Mouse (Mus musculus) hindbrain, embryonic 10.5 days (tissue): ENCODE measurements at regions not wholly inside any gene's neighbourhood (a gene's known extent, or its start where the extent isn't known, plus 50 kb on each side); places are given as distances from the start of the nearest gene placed in this dataset.

Source experiments
- DNase-seq: peaks from one replicate; pipeline ENCODE4 v3.0.0-alpha.2; 2017; ENCODE audit warnings: low spot score
- H3K27ac ChIP-seq: fragments of 300-500 bp; sonication (generic); 2 replicates; pipeline ENCODE4 v1.5.1; 2016; ENCODE audit warnings: mild to moderate bottlenecking, moderate library complexity
- H3K27me3 ChIP-seq: fragments of 300-500 bp; sonication (generic); 2 replicates; pipeline ENCODE4 v1.6.1; 2016; ENCODE audit warnings: mild to moderate bottlenecking; ENCODE audit not compliant: poor library complexity, insufficient read depth, severe bottlenecking
- H3K36me3 ChIP-seq: fragments of 300-500 bp; sonication (generic); 2 replicates; pipeline ENCODE4 v1.6.1; 2016; ENCODE audit warnings: mild to moderate bottlenecking, moderate library complexity
- H3K4me1 ChIP-seq: fragments of 300-500 bp; sonication (generic); replicated peaks from 2 replicates; pipeline ENCODE4 v1.6.1; 2016; ENCODE audit warnings: mild to moderate bottlenecking
- H3K4me3 ChIP-seq: fragments of 300-500 bp; sonication (generic); 2 replicates; pipeline ENCODE4 v1.5.1; 2016; ENCODE audit warnings: mild to moderate bottlenecking, moderate library complexity
- H3K9me3 ChIP-seq: fragments of 300-500 bp; sonication (generic); 2 replicates; pipeline ENCODE4 v1.6.1; 2016; ENCODE audit warnings: mild to moderate bottlenecking, moderate library complexity
- WGBS: fragments of 180-500 bp; shearing (Covaris S2); methylation state at CpG from one replicate; pipeline ENCODE4 v1.1.7; 2016; 5-methylcytosine and 5-hydroxymethylcytosine counted together

- no peak overlapping the region for H3K27ac ChIP-seq
- no peak for DNase-seq
- WGBS = 55% methylated on average over 1 of the region's 1 CpGs
- 0 out of 2 replicates have a peak, but pooled peaks cover 3% of the 10 kb centered on the region for H3K4me1 ChIP-seq
- no peaks in the 10 kb centered on the region for H3K27me3 ChIP-seq
- no peak overlapping the region for H3K4me3 ChIP-seq
- H3K9me3 ChIP-seq = no peaks in the 10 kb centered on the region
- H3K36me3 ChIP-seq = no peaks in the 10 kb centered on the region
Measured at GRCm38 (mm10) chr7:94504748-94505147, 1425.1 kb downstream of the Fam181b start.

DNA sequence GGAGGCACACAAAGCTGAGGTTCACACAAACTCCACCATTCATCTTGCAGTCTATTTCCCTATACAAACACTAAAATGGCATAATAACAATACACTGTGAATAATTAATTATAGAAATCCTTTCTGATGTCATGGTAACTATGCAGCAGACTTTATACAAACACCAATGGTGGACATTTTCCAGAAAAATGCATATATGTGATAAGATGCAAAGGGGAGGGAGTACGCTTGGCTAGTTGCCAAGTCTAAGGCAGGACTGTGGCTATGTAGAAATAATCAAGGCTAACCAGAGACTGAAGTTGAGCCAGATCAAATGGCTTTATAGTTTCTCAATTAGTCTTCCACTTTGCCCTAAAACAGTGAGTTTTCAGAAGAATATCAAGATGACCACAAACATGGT is 1437.3 kb downstream of the Fam181b start:
- H3K4me1 ChIP-seq = no peaks in the 10 kb centered on the region
- H3K27ac ChIP-seq = no peak overlapping the region
- H3K36me3 ChIP-seq = no peaks in the 10 kb centered on the region
- 90% methylated on average over 1 of the region's 1 CpGs for WGBS
- no peak for DNase-seq
- H3K4me3 ChIP-seq = no peak overlapping the region
- peaks cover 12% of the 10 kb centered on the region for H3K9me3 ChIP-seq
- H3K27me3 ChIP-seq = no peaks in the 10 kb centered on the region

DNA sequence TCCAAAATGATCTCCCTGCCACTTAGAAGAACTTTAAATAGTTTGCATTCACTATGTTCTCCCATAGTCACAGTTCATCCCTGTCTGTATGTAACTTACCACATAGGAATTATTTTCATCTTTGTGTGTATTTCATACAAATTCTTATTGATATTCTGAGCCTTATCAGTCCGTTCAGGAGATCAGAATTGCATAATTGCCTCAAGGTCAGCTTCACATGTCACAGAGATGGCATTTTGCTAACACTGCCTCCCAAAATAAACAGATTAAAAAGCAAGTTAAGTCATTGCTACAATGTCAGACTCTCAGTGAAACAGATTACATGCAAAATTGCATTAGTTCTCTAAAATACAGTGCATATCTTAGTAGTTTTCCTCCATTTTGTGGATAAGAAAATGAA is 1452.9 kb downstream of the Fam181b start:
- no peaks in the 10 kb centered on the region for H3K27me3 ChIP-seq
- 75% methylated on average over 1 of the region's 1 CpGs for WGBS
- H3K27ac ChIP-seq = no peak overlapping the region
- no peaks in the 10 kb centered on the region for H3K9me3 ChIP-seq
- H3K36me3 ChIP-seq = no peaks in the 10 kb centered on the region
- no peak overlapping the region for H3K4me3 ChIP-seq
- no peaks in the 10 kb centered on the region for H3K4me1 ChIP-seq
- DNase-seq = no peak

DNA sequence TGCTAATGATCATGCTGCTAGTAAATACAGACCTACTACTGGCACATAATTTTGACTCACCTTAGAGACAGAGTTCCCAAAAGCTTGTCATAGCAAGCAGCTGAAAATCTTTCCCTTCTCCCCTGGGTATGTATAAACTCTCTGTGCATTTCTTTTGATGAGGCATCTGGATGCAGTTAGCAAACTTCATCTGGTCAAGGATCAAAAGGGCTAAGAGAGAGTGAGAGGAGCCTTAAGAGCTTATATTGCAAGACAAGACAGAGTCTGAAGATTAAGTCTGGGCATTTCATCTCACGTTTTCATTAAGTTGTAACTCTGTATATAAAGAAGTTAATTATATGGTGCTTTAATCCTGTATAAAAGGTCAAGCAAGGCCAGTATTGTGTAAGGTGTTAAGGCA is 1468.7 kb downstream of the Fam181b start:
- DNase-seq = no peak
- Histone ChIP-seq H3K4me3 (no peak overlapping the region), H3K4me1 (no peaks in the 10 kb centered on the region), H3K27me3 (no peaks in the 10 kb centered on the region), H3K9me3 (no peaks in the 10 kb centered on the region), H3K36me3 (no peaks in the 10 kb centered on the region), H3K27ac (no peak overlapping the region)
- WGBS = 49% methylated on average over 1 of the region's 1 CpGs

DNA sequence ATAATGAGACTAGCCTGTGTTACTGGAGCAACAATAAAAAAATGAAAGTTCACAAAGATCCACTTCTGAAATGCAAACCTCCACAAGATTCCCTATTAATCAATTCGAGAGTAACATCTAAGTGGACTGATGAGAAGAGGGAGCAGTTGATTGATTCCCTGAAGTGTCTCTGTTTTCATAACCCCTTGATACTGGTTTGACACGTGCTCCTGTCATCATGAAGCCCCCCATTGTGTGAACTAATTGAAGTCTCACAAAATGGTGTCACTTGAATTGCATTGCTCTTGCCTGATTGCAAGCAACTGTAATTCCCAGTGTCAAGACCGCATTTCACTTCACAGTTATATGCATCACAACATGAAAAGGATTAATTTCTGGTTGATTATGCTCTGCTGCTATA is 1501.8 kb downstream of the Fam181b start:
- DNase-seq = no peak
- Histone ChIP-seq H3K4me3 (no peak overlapping the region), H3K36me3 (no peaks in the 10 kb centered on the region), H3K4me1 (no peaks in the 10 kb centered on the region), H3K27me3 (no peaks in the 10 kb centered on the region), H3K27ac (no peak overlapping the region), H3K9me3 (no peaks in the 10 kb centered on the region)
- 54% methylated on average over 3 of the region's 3 CpGs for WGBS

- H3K27me3 ChIP-seq = no peaks in the 10 kb centered on the region
- no peaks in the 10 kb centered on the region for H3K9me3 ChIP-seq
Measured at GRCm38 (mm10) chr7:94587791-94588190, 1508.1 kb downstream of the Fam181b start.

GRCm38 (mm10) chr7:94594643-94595042 is 1515.0 kb downstream of the Fam181b start:
- WGBS = 68% methylated on average over 1 of the region's 1 CpGs

More at GRCm38 (mm10) chr7:94587791-94588190, 1508.1 kb downstream of the Fam181b start:
- Histone ChIP-seq H3K27ac (no peak overlapping the region), H3K4me3 (no peak overlapping the region), H3K4me1 (no peaks in the 10 kb centered on the region), H3K36me3 (no peaks in the 10 kb centered on the region)
- no peak for DNase-seq

DNA sequence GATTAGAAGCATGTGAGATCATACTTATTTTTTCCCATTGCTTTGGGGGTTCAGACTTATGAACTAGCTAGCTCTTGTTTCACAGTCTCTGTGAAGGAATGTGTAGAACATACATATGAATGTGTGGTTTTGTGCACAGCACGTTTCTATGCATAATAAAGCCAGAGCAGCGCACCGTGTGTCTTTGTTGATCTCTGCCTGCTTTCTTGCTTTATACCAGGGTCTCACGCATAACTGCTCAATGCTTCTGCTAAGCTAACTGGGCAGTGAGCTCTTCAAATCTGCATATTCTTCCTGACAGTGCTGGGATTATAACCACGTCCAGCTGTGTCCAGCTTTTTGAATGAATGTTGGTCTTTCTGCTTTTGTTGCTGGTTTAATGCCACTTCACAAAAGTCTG is 1539.3 kb downstream of the Fam181b start:
- no peaks in the 10 kb centered on the region for H3K9me3 ChIP-seq
- no peak overlapping the region for H3K27ac ChIP-seq
- no peaks in the 10 kb centered on the region for H3K4me1 ChIP-seq
- no peaks in the 10 kb centered on the region for H3K36me3 ChIP-seq
- WGBS = 50% methylated on average over 5 of the region's 5 CpGs
- no peaks in the 10 kb centered on the region for H3K27me3 ChIP-seq
- no peak for DNase-seq
- H3K4me3 ChIP-seq = no peak overlapping the region

More at GRCm38 (mm10) chr7:94594643-94595042, 1515.0 kb downstream of the Fam181b start:
- Histone ChIP-seq H3K27ac (no peak overlapping the region), H3K36me3 (no peaks in the 10 kb centered on the region), H3K4me1 (no peaks in the 10 kb centered on the region), H3K27me3 (no peaks in the 10 kb centered on the region), H3K9me3 (no peaks in the 10 kb centered on the region), H3K4me3 (no peak overlapping the region)
- no peak for DNase-seq

GRCm38 (mm10) chr7:94624546-94624945 is 1544.9 kb downstream of the Fam181b start:
- Histone ChIP-seq H3K36me3 (no peaks in the 10 kb centered on the region), H3K9me3 (no peaks in the 10 kb centered on the region), H3K4me1 (no peaks in the 10 kb centered on the region), H3K4me3 (no peak overlapping the region), H3K27me3 (no peaks in the 10 kb centered on the region), H3K27ac (no peak overlapping the region)
- 78% methylated on average over 1 of the region's 1 CpGs for WGBS
- no peak for DNase-seq

GRCm38 (mm10) chr7:94637367-94638023 is 1533.6 kb upstream of the Tenm4 start:
- DNase-seq = no peak
- no peak overlapping the region for H3K27ac ChIP-seq
- H3K27me3 ChIP-seq = no peaks in the 10 kb centered on the region
- H3K4me3 ChIP-seq = no peak overlapping the region
- H3K36me3 ChIP-seq = no peaks in the 10 kb centered on the region
- no peaks in the 10 kb centered on the region for H3K4me1 ChIP-seq
- no peaks in the 10 kb centered on the region for H3K9me3 ChIP-seq
- WGBS = 86% methylated on average over 3 of the region's 3 CpGs

DNA sequence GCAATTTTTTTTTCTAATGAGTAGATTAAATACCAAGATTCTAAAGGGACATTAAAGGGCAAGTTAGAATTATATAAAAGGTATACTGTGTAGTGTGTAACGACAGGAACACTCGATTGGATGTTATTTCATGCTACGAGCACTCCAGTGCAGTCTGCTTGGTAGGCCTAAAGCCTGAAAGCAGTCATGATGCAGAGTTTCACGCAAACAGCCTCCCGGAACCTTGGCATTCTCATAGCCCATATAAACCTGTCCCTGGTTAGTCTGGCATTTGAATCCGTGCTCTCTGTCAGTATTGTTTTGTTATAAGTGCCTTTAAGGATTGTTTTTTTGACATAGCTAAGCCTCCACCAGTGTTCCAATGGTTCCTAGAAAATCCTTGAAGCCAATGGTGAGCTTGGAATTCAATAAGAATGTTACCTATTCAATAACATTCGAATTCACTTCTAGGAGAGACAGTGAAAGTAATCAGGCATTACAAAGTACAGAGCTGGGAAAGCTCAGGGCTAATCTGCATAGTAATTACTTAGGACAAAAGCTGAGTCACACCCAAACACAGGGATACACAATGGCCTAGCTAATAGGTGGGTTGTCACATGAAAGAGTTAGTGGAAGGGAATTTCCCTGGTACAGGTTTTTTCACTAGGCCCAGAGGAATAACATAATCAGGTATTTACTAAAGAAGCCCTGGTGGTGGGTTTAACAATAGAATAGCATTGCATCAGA is 1526.3 kb upstream of the Tenm4 start:
- no peaks in the 10 kb centered on the region for H3K27me3 ChIP-seq
- no peak overlapping the region for H3K4me3 ChIP-seq
- H3K36me3 ChIP-seq = no peaks in the 10 kb centered on the region
- no peak for DNase-seq
- no peaks in the 10 kb centered on the region for H3K4me1 ChIP-seq
- H3K27ac ChIP-seq = no peak overlapping the region
- WGBS = 54% methylated on average over 7 of the region's 7 CpGs
- H3K9me3 ChIP-seq = no peaks in the 10 kb centered on the region

- no peak for DNase-seq
- 66% methylated on average over 4 of the region's 4 CpGs for WGBS
- Histone ChIP-seq H3K9me3 (no peaks in the 10 kb centered on the region), H3K36me3 (no peaks in the 10 kb centered on the region), H3K27me3 (no peaks in the 10 kb centered on the region), H3K27ac (no peak overlapping the region), H3K4me1 (no peaks in the 10 kb centered on the region), H3K4me3 (no peak overlapping the region)
Measured at GRCm38 (mm10) chr7:94645337-94645736, 1525.7 kb upstream of the Tenm4 start.

DNA sequence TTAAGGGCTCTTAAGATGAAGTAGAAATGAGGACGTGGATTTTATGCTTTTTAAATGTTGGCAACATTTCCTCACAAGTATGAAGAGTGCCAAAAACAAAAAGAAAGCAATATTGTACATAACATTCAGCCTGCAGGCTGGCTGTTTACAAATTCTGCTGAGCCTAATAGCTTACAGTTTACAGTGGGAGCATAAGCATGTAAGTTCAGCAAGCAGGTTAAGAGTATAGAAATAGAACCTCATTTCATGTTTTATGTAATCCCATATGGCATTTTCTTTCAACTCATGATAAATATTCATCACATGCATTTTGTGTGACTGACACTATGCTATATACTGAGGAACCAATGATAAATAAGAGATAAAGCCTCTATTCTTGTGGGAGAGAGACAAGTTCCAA is 1520.6 kb upstream of the Tenm4 start:
- no peak overlapping the region for H3K4me3 ChIP-seq
- 68% methylated on average over 1 of the region's 1 CpGs for WGBS

More for the DNA sequence above, 1520.6 kb upstream of the Tenm4 start:
- Histone ChIP-seq H3K9me3 (no peaks in the 10 kb centered on the region), H3K4me1 (no peaks in the 10 kb centered on the region), H3K27me3 (no peaks in the 10 kb centered on the region), H3K36me3 (no peaks in the 10 kb centered on the region), H3K27ac (no peak overlapping the region)
- DNase-seq = no peak
